Mouse (Mus musculus): Measurements from ENCODE around the gene Pimreg.

The Pimreg gene

GRCm38 (mm10) chr11:72061093-72061620 is 19.3 kb downstream of the Pimreg start:
- intact Hi-C loops (cut with DNase I), result no loop called here

GRCm38 (mm10) chr11:72064414-72064813 is 22.6 kb downstream of the Pimreg start:
- intact Hi-C loops (cut with DNase I), result no loop called here

GRCm38 (mm10) chr11:72065103-72065502 is 23.3 kb downstream of the Pimreg start:
- intact Hi-C loops (cut with DNase I), result no loop called here

- intact Hi-C loops (cut with DNase I), result no loop called here
These were observed 24.5 kb downstream of the Pimreg start for GRCm38 (mm10) chr11:72066330-72066729.

- intact Hi-C loops (cut with DNase I), result no loop called here
These were observed 25.5 kb downstream of the Pimreg start for GRCm38 (mm10) chr11:72067326-72067725.

GRCm38 (mm10) chr11:72068026-72068425 is 26.2 kb downstream of the Pimreg start:
- intact Hi-C loops (cut with DNase I), result no loop called here

GRCm38 (mm10) chr11:72070733-72071132 is 28.9 kb downstream of the Pimreg start:
- intact Hi-C loops (cut with DNase I), result no loop called here

- intact Hi-C loops (cut with DNase I), result no loop called here
These were observed 30.6 kb downstream of the Pimreg start for GRCm38 (mm10) chr11:72072331-72072905.

- intact Hi-C loops (cut with DNase I), result no loop called here
These were observed 32.4 kb downstream of the Pimreg start for GRCm38 (mm10) chr11:72074230-72074629.

- intact Hi-C loops (cut with DNase I), result no loop called here
These were observed 36.2 kb downstream of the Pimreg start for GRCm38 (mm10) chr11:72078056-72078455.

- intact Hi-C loops (cut with DNase I), result no loop called here
These were observed 36.8 kb downstream of the Pimreg start for GRCm38 (mm10) chr11:72078647-72079046.

GRCm38 (mm10) chr11:72080461-72080860 is 38.6 kb downstream of the Pimreg start:
- intact Hi-C loops (cut with DNase I), result no loop called here

- intact Hi-C loops (cut with DNase I), result no loop called here
These were observed 40.8 kb downstream of the Pimreg start for GRCm38 (mm10) chr11:72082601-72083000.

- intact Hi-C loops (cut with DNase I), result no loop called here
These were observed 42.5 kb downstream of the Pimreg start for GRCm38 (mm10) chr11:72084337-72084736.

GRCm38 (mm10) chr11:72086251-72087046 is 44.6 kb downstream of the Pimreg start:
- intact Hi-C loops (cut with DNase I), result no loop called here

GRCm38 (mm10) chr11:72092390-72092789 is 50.6 kb downstream of the Pimreg start:
- intact Hi-C loops (cut with DNase I), result no loop called here

GRCm38 (mm10) chr11:72094442-72094841 is 52.6 kb downstream of the Pimreg start:
- intact Hi-C loops (cut with DNase I), result no loop called here

- intact Hi-C loops (cut with DNase I), result no loop called here
These were observed 54.2 kb downstream of the Pimreg start for GRCm38 (mm10) chr11:72095994-72096393.

Measured in adrenal gland (tissue).